Mouse (Mus musculus) forebrain, embryonic 11.5 days (tissue): ENCODE measurements at regions not wholly inside any gene's neighbourhood (a gene's known extent, or its start where the extent isn't known, plus 50 kb on each side); places are given as distances from the start of the nearest gene placed in this dataset.

Experiments used
- ATAC-seq: fragments of 200-750 bp; cut with Nextera tagmentation; replicated peaks from 2 replicates; pipeline ENCODE4 v1.8.0; 2017; ENCODE audit warnings: moderate TSS enrichment; ENCODE audit not compliant: low FRiP score
- DNase-seq: peaks from one replicate; pipeline ENCODE4 v3.0.0-alpha.2; 2017; ENCODE audit warnings: low spot score
- H3K27ac ChIP-seq: fragments of 300-500 bp; sonication (generic); 2 replicates; pipeline ENCODE4 v1.5.1; 2014; ENCODE audit warnings: low read depth, low read length
- H3K27me3 ChIP-seq: fragments of 300-500 bp; sonication (generic); 2 replicates; pipeline ENCODE4 v1.6.1; 2014; ENCODE audit warnings: mild to moderate bottlenecking, low read length, mixed read lengths; ENCODE audit not compliant: control insufficient read depth, insufficient read depth
- H3K36me3 ChIP-seq: fragments of 300-500 bp; sonication (generic); 2 replicates; pipeline ENCODE4 v1.6.1; 2014; ENCODE audit warnings: mild to moderate bottlenecking, low read length, moderate library complexity, mixed read lengths; ENCODE audit not compliant: control insufficient read depth, insufficient read depth
- H3K4me1 ChIP-seq: fragments of 300-500 bp; sonication (generic); replicated peaks from 2 replicates; pipeline ENCODE4 v1.6.1; 2014; ENCODE audit warnings: low read length, mixed read lengths; ENCODE audit not compliant: control insufficient read depth, insufficient read depth
- H3K4me2 ChIP-seq: fragments of 300-500 bp; sonication (generic); 2 replicates; pipeline ENCODE4 v1.6.1; 2014; ENCODE audit warnings: low read depth, mild to moderate bottlenecking, low read length, moderate library complexity, mixed read lengths; ENCODE audit not compliant: severe bottlenecking
- H3K4me3 ChIP-seq: fragments of 300-500 bp; sonication (generic); 2 replicates; pipeline ENCODE4 v1.5.1; 2014; ENCODE audit warnings: low read depth, low read length
- H3K9ac ChIP-seq: fragments of 300-500 bp; sonication (generic); 2 replicates; pipeline ENCODE4 v1.6.1; 2014; ENCODE audit warnings: low read length
- H3K9me3 ChIP-seq: fragments of 300-500 bp; sonication (generic); 2 replicates; pipeline ENCODE4 v1.6.1; 2016; ENCODE audit warnings: low read length, mixed read lengths; ENCODE audit not compliant: control insufficient read depth
- WGBS: fragments of 180-500 bp; shearing (Covaris S2); extraction: QIAGEN DNeasy Blood & Tissue Kit; methylation state at CpG from one replicate; pipeline ENCODE4 v1.1.7; 2014; 5-methylcytosine and 5-hydroxymethylcytosine counted together

GRCm38 (mm10) chr7:70118971-70119370, 247.6 kb downstream of the Nr2f2 start:
- Histone ChIP-seq H3K27me3 (peaks cover 23% of the 10 kb centered on the region), H3K4me3 (peak overlapping the region; percentile 16; the same call in 1 of the 2 replicates), H3K9me3 (no peaks in the 10 kb centered on the region), H3K9ac (peak overlapping the region; percentile 49), H3K4me1 (peaks cover 13% of the 10 kb centered on the region; the same call in 1 of the 2 replicates), H3K4me2 (peak overlapping the region; percentile 52), H3K36me3 (no peaks in the 10 kb centered on the region), H3K27ac (peak overlapping the region; percentile 84)
- DNase-seq (no peak), ATAC-seq (no peak)
- WGBS = 6% methylated on average over 7 of the region's 7 CpGs

DNA sequence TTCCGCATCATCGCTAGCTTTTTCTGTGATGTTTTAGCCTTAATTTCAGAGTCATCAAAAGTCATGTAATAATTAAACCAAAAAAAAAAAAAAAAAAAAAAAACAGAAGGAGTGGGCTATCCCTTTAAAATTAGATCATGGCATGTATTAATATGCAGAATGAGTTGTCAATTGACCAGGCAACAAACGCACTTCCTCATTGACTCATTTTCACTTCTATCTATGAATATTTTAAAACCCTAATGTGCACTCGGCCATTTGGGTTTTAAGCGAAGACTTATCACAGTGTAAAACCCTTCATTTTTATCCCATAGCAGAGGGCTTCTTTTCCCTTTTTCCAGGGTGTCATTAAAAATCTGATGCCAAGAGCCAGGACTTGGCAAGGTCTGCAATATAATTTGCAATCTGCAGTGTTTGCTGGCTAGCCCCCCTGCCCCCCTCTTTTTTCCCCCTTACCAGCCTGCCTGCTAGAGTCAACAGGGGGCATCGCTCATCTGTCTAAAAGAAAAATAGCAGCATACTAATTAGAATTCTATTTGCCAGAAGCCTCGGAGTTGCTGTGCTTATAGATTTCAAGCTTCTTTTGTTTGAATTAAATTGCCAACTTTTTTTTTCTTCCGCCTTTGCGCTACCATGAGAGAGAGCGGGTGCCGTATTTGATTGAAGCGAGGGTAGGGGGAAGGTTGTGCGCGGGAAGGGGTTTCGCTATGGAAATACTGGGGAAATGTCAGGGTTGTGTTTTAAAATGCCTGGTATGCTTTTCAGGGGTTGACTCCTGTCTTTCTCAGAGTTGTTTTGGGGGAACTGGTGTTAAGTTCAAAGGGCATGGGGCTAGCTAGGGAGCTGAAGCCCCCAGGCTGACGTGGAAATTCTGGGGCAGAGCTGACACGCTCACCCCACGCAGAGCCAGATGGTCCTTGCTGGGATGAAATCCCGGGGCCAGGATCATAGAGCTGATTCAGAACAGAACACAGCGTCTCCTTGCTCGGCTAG, 248.3 kb downstream of the Nr2f2 start:
- peak; percentile 74 for ATAC-seq
- DNase-seq = peak; percentile 71
- Histone ChIP-seq H3K36me3 (no peaks in the 10 kb centered on the region), H3K4me3 (peak overlapping the region; percentile 16; the same call in 1 of the 2 replicates), H3K27ac (peak overlapping the region; percentile 84), H3K27me3 (peaks cover 18% of the 10 kb centered on the region), H3K4me1 (peaks cover 11% of the 10 kb centered on the region; the same call in 1 of the 2 replicates), H3K9ac (peak overlapping the region; percentile 49), H3K4me2 (peak overlapping the region; percentile 52), H3K9me3 (no peaks in the 10 kb centered on the region)
- 4% methylated on average over 21 of the region's 21 CpGs for WGBS

DNA sequence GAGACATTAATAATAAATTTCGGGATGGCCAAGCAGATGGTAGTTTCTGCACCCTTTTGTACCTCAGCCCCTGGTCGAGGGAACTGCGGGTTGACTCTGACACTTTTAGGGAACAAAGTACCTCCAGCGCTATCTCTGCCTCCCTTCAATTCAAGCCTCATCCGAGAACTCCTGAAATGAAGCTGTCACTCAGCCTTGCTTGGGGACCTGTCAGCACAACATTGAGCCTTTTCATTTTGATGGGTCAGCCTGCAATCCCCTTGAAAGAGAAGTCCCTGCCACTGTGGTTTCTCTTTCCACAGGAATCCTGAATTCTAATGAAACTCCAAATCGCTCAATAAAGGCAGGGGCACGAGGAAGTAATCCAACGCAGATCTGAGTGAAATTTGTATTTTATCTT, 257.5 kb downstream of the Nr2f2 start:
- Histone ChIP-seq H3K4me2 (peak overlapping the region; percentile 6; the same call in 1 of the 2 replicates), H3K9ac (no peak overlapping the region), H3K36me3 (no peaks in the 10 kb centered on the region), H3K9me3 (no peaks in the 10 kb centered on the region), H3K4me3 (no peak overlapping the region), H3K4me1 (peaks cover 11% of the 10 kb centered on the region; the same call in 1 of the 2 replicates), H3K27ac (peak overlapping the region; percentile 60; the same call in 1 of the 2 replicates), H3K27me3 (no peaks in the 10 kb centered on the region)
- WGBS = 15% methylated on average over 8 of the region's 8 CpGs
- no peak for ATAC-seq
- no peak for DNase-seq

DNA sequence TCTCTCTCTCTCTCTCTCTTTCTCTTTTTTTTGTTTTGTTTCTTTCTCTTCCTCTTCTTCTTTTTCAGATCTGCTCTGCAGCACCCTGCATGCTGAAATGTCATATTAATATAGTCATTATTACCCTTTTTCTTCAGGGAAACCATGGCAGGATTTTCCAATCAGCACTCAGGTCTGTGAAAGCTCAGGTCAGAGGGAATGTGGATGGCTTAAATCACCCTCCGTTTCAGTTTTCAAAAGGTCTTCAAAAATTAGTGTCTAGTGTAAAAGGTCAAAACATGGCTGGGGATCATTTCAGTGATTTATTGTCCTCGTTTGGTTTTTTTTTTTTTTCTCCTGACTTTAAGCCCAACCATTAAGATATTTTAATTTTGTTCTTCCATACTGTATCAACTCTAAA, 261.5 kb downstream of the Nr2f2 start:
- no peak overlapping the region for H3K4me3 ChIP-seq
- H3K9me3 ChIP-seq = no peaks in the 10 kb centered on the region
- 0 out of 2 replicates have a peak, but pooled peaks cover 1% of the 10 kb centered on the region for H3K27me3 ChIP-seq
- no peak overlapping the region for H3K9ac ChIP-seq
- H3K4me1 ChIP-seq = peaks cover 15% of the 10 kb centered on the region; the same call in 1 of the 2 replicates
- WGBS = 12% methylated on average over 2 of the region's 2 CpGs
- H3K4me2 ChIP-seq = no peak overlapping the region
- peak overlapping the region; percentile 60; the same call in 1 of the 2 replicates for H3K27ac ChIP-seq
- DNase-seq (no peak), ATAC-seq (no peak)
- no peaks in the 10 kb centered on the region for H3K36me3 ChIP-seq

- H3K9ac ChIP-seq = no peak overlapping the region
- no peaks in the 10 kb centered on the region for H3K36me3 ChIP-seq
- H3K4me1 ChIP-seq = peaks cover 15% of the 10 kb centered on the region; the same call in 1 of the 2 replicates
- DNase-seq (peak; percentile 70), ATAC-seq (peak; percentile 89)
- 14% methylated on average over 8 of the region's 8 CpGs for WGBS
- H3K27ac ChIP-seq = peak overlapping the region; percentile 60; the same call in 1 of the 2 replicates
- no peaks in the 10 kb centered on the region for H3K9me3 ChIP-seq
- no peak overlapping the region for H3K4me2 ChIP-seq
- no peak overlapping the region for H3K4me3 ChIP-seq
- H3K27me3 ChIP-seq = 0 out of 2 replicates have a peak, but pooled peaks cover 2% of the 10 kb centered on the region
Measured at GRCm38 (mm10) chr7:70104486-70104885, 262.0 kb downstream of the Nr2f2 start.

DNA sequence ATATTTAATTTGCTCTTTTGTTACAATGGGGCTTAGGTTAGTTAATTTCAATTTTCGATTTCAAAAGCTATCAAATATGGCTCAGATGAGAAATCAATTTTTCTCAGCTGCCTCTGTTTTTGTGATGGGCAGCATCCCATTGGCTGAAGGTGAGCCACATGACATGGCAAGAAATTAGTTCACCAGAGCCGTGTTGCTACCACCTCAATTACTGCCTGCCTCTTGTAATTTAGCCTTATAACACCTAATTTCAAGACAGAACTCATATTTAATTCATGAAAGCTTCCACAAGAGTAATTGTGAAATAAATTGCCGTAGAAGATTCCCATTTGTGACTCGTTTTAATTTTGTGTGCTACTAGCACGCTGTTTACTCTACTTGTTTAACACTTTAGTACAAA, 262.9 kb downstream of the Nr2f2 start:
- Histone ChIP-seq H3K27me3 (peaks cover 2% of the 10 kb centered on the region; the same call in 1 of the 2 replicates), H3K4me2 (no peak overlapping the region), H3K4me3 (no peak overlapping the region), H3K27ac (peak overlapping the region; percentile 59), H3K9ac (no peak overlapping the region), H3K36me3 (no peaks in the 10 kb centered on the region), H3K4me1 (peaks cover 11% of the 10 kb centered on the region; the same call in 1 of the 2 replicates), H3K9me3 (no peaks in the 10 kb centered on the region)
- ATAC-seq = peak; percentile 48; the same call in 1 of the 2 replicates
- 53% methylated on average over 5 of the region's 5 CpGs for WGBS
- no peak for DNase-seq

- ATAC-seq (no peak), DNase-seq (no peak)
- Histone ChIP-seq H3K4me3 (no peak overlapping the region), H3K4me2 (no peak overlapping the region), H3K9me3 (no peaks in the 10 kb centered on the region), H3K27ac (no peak overlapping the region), H3K27me3 (peaks cover 6% of the 10 kb centered on the region; the same call in 1 of the 2 replicates), H3K9ac (no peak overlapping the region), H3K4me1 (peaks cover 7% of the 10 kb centered on the region; the same call in 1 of the 2 replicates), H3K36me3 (no peaks in the 10 kb centered on the region; the same call in 1 of the 2 replicates)
- 91% methylated on average over 1 of the region's 1 CpGs for WGBS
Measured at GRCm38 (mm10) chr7:70099001-70099400, 267.5 kb downstream of the Nr2f2 start.

- DNase-seq = no peak
- Histone ChIP-seq H3K27ac (no peak overlapping the region), H3K4me2 (no peak overlapping the region)
Measured at GRCm38 (mm10) chr7:70093916-70094784, 272.4 kb downstream of the Nr2f2 start.

More at GRCm38 (mm10) chr7:70093916-70094784, 272.4 kb downstream of the Nr2f2 start:
- 54% methylated on average over 21 of the region's 21 CpGs for WGBS
- Histone ChIP-seq H3K27me3 (peaks cover 17% of the 10 kb centered on the region; the same call in 1 of the 2 replicates), H3K9ac (no peak overlapping the region), H3K36me3 (no peaks in the 10 kb centered on the region; the same call in 1 of the 2 replicates), H3K4me1 (peaks cover 3% of the 10 kb centered on the region; the same call in 1 of the 2 replicates), H3K9me3 (peaks cover 2% of the 10 kb centered on the region; the same call in 1 of the 2 replicates), H3K4me3 (no peak overlapping the region)
- ATAC-seq = no peak; the same call in 1 of the 2 replicates
